Mouse (Mus musculus) urinary bladder, postnatal 36 days (tissue): ENCODE results near the gene Crebl2.

Experiments
- DNase-seq, 2 experiments: peaks; one replicate each; pipeline ENCODE4 v3.0.0; 2022; ENCODE audit warnings: low spot score in 2 of 2, mixed read lengths in 1 of 2

Crebl2 gene

GRCm38 (mm10) chr6:134905811-134906210 lies 75.9 kb downstream of the Crebl2 start:
- no peak for DNase-seq
